17 mouse cellular contexts compared by ENCODE assay signal in the genomic region with DNA sequence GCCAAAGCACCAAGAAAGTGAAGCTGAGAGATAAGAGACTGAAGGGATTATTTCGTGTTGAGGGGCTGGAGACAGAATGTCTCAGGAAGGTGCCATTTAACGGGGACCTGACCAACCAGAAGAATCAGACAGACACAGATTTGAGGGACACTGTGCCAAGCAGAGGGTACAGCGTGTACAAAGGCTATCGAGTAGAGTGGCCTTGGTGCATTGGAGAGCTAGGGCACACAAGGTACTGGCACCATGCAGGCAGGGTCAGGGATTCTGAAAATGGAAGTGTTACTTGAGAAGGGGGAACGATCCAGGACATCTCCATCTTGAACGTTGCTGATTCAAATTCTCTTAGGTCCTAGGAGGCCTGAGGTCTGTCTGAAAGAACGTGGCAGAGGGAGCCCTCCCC. TPM values are rescaled to one million over a fixed set of nuclear protein-coding genes. Genes with fewer than 3 reads are reported as not detected.
"Had no signal": no experiment of that assay in that cellular context is flagged by ENCODE, and none has a peak within 500 bp of the region (broad histone marks: within the 10 kb centered on the region; RNA-seq: fewer than 3 reads in every experiment).

No protein-coding gene starts in this region.

- DNase-seq: retina, postnatal 1 day; right cerebral cortex, adult 18-20 months; right cerebral cortex, postnatal 14 days; right cerebral cortex, postnatal 25 days; right cerebral cortex, postnatal 4 days; spleen, adult 18-20 months; thymus, adult 18-20 months; thymus, adult 2 months; thymus, postnatal 14 days; thymus, postnatal 25 days; thymus, postnatal 36 days; thymus, postnatal 4 days had no signal

- H3K27ac ChIP-seq: neural tube, embryonic 13.5 days; neural tube, embryonic 15.5 days; stomach, embryonic 15.5 days; stomach, postnatal 0 days had no signal

- H3K4me3 ChIP-seq: neural tube, embryonic 13.5 days; neural tube, embryonic 15.5 days; stomach, embryonic 15.5 days had no signal

RNA-seq across cellular contexts. Expression of a gene that starts 31.7 kb away (rescaled TPM):
- total RNA-seq: neutrophil, adult 5-6 weeks had no signal
